Mouse (Mus musculus) lung, adult 18-20 months (tissue): ENCODE results near the gene Bcr.

ENCODE experiments used
- DNase-seq, 2 experiments: peaks; one replicate each; pipeline ENCODE4 v3.0.0; 2022; ENCODE audit warnings: mixed read lengths in 2 of 2

Gene Bcr

GRCm38 (mm10) chr10:75186551-75186950, 126.2 kb downstream of the Bcr start:
- DNase-seq: peak; percentile 69 to 74

- peak; percentile 51 to 69 for DNase-seq
Measured at GRCm38 (mm10) chr10:75187366-75188056, 127.1 kb downstream of the Bcr start.

- no peak for DNase-seq
Measured at GRCm38 (mm10) chr10:75191647-75192046, 131.3 kb downstream of the Bcr start.

- DNase-seq: no peak
Measured at GRCm38 (mm10) chr10:75197817-75198216, 137.4 kb downstream of the Bcr start.

GRCm38 (mm10) chr10:75200733-75201132, 140.3 kb downstream of the Bcr start:
- DNase-seq: peak; percentile 58 to 67

GRCm38 (mm10) chr10:75206192-75206591, 145.8 kb downstream of the Bcr start:
- no peak for DNase-seq

- no peak for DNase-seq
Measured at GRCm38 (mm10) chr10:75210841-75211240, 150.4 kb downstream of the Bcr start.

- peak; percentile 95 to 97 for DNase-seq
Measured at GRCm38 (mm10) chr10:75211807-75212645, 151.6 kb downstream of the Bcr start, which contains the start of gene Specc1l. Specc1l (plus strand) TSS chr10:75212073.

GRCm38 (mm10) chr10:75212981-75213380, 152.6 kb downstream of the Bcr start:
- peak in 1 of 2 experiments; percentile 29 for DNase-seq

GRCm38 (mm10) chr10:75220722-75221121, 160.3 kb downstream of the Bcr start:
- no peak for DNase-seq

- DNase-seq: no peak
Measured at GRCm38 (mm10) chr10:75221936-75222610, 161.7 kb downstream of the Bcr start.

- peak in 1 of 2 experiments; percentile 13 for DNase-seq
Measured at GRCm38 (mm10) chr10:75222611-75222998, 162.2 kb downstream of the Bcr start.

GRCm38 (mm10) chr10:75224154-75224553, 163.8 kb downstream of the Bcr start:
- no peak for DNase-seq

GRCm38 (mm10) chr10:75224630-75225029, 164.2 kb downstream of the Bcr start:
- DNase-seq: no peak

- no peak for DNase-seq
Measured at GRCm38 (mm10) chr10:75227381-75227780, 167.0 kb downstream of the Bcr start.

GRCm38 (mm10) chr10:75230572-75230971, 170.2 kb downstream of the Bcr start:
- peak; percentile 70 to 81 for DNase-seq

- no peak for DNase-seq
Measured at GRCm38 (mm10) chr10:75231876-75232275, 171.5 kb downstream of the Bcr start.

- DNase-seq: peak in 1 of 2 experiments; percentile 31
Measured at GRCm38 (mm10) chr10:75232612-75233155, 172.3 kb downstream of the Bcr start.

GRCm38 (mm10) chr10:75233489-75233888, 173.1 kb downstream of the Bcr start:
- DNase-seq: no peak
